In genomic region chr6:47879049-47879716, GRCm38 (mm10) we compare ENCODE assay signal across 8 mouse cellular contexts. TPM values are rescaled to one million over a fixed set of nuclear protein-coding genes. Genes with fewer than 3 reads are reported as not detected.
DNase-seq lines count a peak whose midpoint lies in the region; ATAC-seq lines count a peak whose summit lies in the region.

No protein-coding gene starts in this region.

- no peak for DNase-seq in forebrain, embryonic 11.5 days (ENCODE audit: low spot score)
- DNase-seq in testis, postnatal 14 days (ENCODE audit: low spot score): no peak
- no peak for DNase-seq in kidney, postnatal 10 days

- WGBS in forebrain, embryonic 11.5 days: 67% methylated on average over 4 of the region's 4 CpGs
- 75% methylated on average over 4 of the region's 4 CpGs for WGBS in limb, embryonic 13.5 days
- 56% methylated on average over 4 of the region's 4 CpGs for WGBS in stomach, embryonic 14.5 days

- H3K9me3 ChIP-seq in megakaryocyte, embryonic 14.5 days: no peaks in the 10 kb centered on the region
- H3K9me3 ChIP-seq in forebrain, embryonic 11.5 days (ENCODE audit: control insufficient read depth, low read length): no peaks in the 10 kb centered on the region
- no peaks in the 10 kb centered on the region for H3K9me3 ChIP-seq in limb, embryonic 13.5 days
- H3K9me3 ChIP-seq in stomach, embryonic 14.5 days (ENCODE audit: control insufficient read depth, low read depth, low read length): no peaks in the 10 kb centered on the region

- ATAC-seq in megakaryocyte, adult 5-6 weeks (ENCODE audit: poor library complexity, severe bottlenecking): no peak
- no peak for ATAC-seq in forebrain, embryonic 11.5 days (replicated peaks; ENCODE audit: low FRiP score)
- no peak for ATAC-seq in limb, embryonic 13.5 days (ENCODE audit: low FRiP score, low read depth)
- no peak for ATAC-seq in stomach, embryonic 14.5 days (ENCODE audit: insufficient number of reproducible peaks, insufficient read depth, low FRiP score, low read depth)
- no peak for ATAC-seq in erythroid progenitor cell, adult 5-6 weeks (replicated peaks; ENCODE audit: low FRiP score, poor library complexity, severe bottlenecking)

- H3K27ac ChIP-seq in forebrain, embryonic 11.5 days (ENCODE audit: low read depth, low read length): no peak overlapping the region
- H3K27ac ChIP-seq in limb, embryonic 13.5 days: no peak overlapping the region; the same call in 1 of the 2 replicates
- no peak overlapping the region for H3K27ac ChIP-seq in stomach, embryonic 14.5 days (ENCODE audit: low read length)

- peak overlapping the region; percentile 96 for H3K4me3 ChIP-seq in megakaryocyte, embryonic 14.5 days (replicated peaks)
- H3K4me3 ChIP-seq in forebrain, embryonic 11.5 days (ENCODE audit: low read depth, low read length): peak overlapping the region; percentile 96
- H3K4me3 ChIP-seq in limb, embryonic 13.5 days: peak overlapping the region; percentile 95
- peak overlapping the region; percentile 81 for H3K4me3 ChIP-seq in stomach, embryonic 14.5 days (ENCODE audit: low read depth, low read length)

- H3K36me3 ChIP-seq in megakaryocyte, embryonic 14.5 days (replicated peaks; ENCODE audit: low read length): peaks cover 45% of the 10 kb centered on the region
- peaks cover 3% of the 10 kb centered on the region; the same call in 1 of the 2 replicates for H3K36me3 ChIP-seq in forebrain, embryonic 11.5 days (ENCODE audit: control insufficient read depth, insufficient read depth, low read length)
- H3K36me3 ChIP-seq in limb, embryonic 13.5 days: peaks cover 49% of the 10 kb centered on the region
- H3K36me3 ChIP-seq in stomach, embryonic 14.5 days (ENCODE audit: control insufficient read depth, insufficient read depth, low read length): peaks cover 39% of the 10 kb centered on the region

- H3K27me3 ChIP-seq in megakaryocyte, embryonic 14.5 days (replicated peaks): no peaks in the 10 kb centered on the region
- no peaks in the 10 kb centered on the region for H3K27me3 ChIP-seq in forebrain, embryonic 11.5 days (ENCODE audit: control insufficient read depth, insufficient read depth, low read length)
- no peaks in the 10 kb centered on the region for H3K27me3 ChIP-seq in limb, embryonic 13.5 days
- H3K27me3 ChIP-seq in stomach, embryonic 14.5 days (ENCODE audit: control insufficient read depth, insufficient read depth, low read length): no peaks in the 10 kb centered on the region

- H3K4me1 ChIP-seq in megakaryocyte, embryonic 14.5 days: peaks cover 24% of the 10 kb centered on the region
- H3K4me1 ChIP-seq in forebrain, embryonic 11.5 days (replicated peaks; ENCODE audit: control insufficient read depth, insufficient read depth, low read length): peaks cover 10% of the 10 kb centered on the region
- peaks cover 18% of the 10 kb centered on the region for H3K4me1 ChIP-seq in limb, embryonic 13.5 days
- peaks cover 14% of the 10 kb centered on the region for H3K4me1 ChIP-seq in stomach, embryonic 14.5 days (ENCODE audit: control insufficient read depth, insufficient read depth, low read length)

- H3K4me2 ChIP-seq in forebrain, embryonic 11.5 days (ENCODE audit: low read depth, low read length, severe bottlenecking): peak overlapping the region; percentile 92
- H3K4me2 ChIP-seq in limb, embryonic 13.5 days (replicated peaks): peak overlapping the region; percentile 94
- peak overlapping the region; percentile 86 for H3K4me2 ChIP-seq in stomach, embryonic 14.5 days (replicated peaks; ENCODE audit: low read depth, low read length)

- peak overlapping the region; percentile 96 for H3K9ac ChIP-seq in forebrain, embryonic 11.5 days (ENCODE audit: low read length)
- peak overlapping the region; percentile 98 for H3K9ac ChIP-seq in limb, embryonic 13.5 days
- H3K9ac ChIP-seq in stomach, embryonic 14.5 days (replicated peaks; ENCODE audit: low read depth, low read length): peak overlapping the region; percentile 77

RNA-seq across cellular contexts. Expression of gene Zfp282, which starts 2.2 kb away (rescaled TPM):
- polyA plus RNA-seq in megakaryocyte, embryonic 14.5 days (2012; ENCODE audit: insufficient read depth, low replicate concordance): 6.7 and 17.1 TPM in 2 replicates
- 4.6 and 5.3 TPM in 2 replicates for total RNA-seq in megakaryocyte, adult 5-6 weeks (2015)
- total RNA-seq in megakaryocyte, adult 5-6 weeks (2017): 8.4 and 10.7 TPM in 2 replicates
- polyA plus RNA-seq in forebrain, embryonic 11.5 days (2014; fragmentation: Nextera tagmentation; extraction: Ambion mirVana): 17.8 and 19.4 TPM in 2 replicates
- 21.6 and 22.4 TPM in 2 replicates for polyA plus RNA-seq in limb, embryonic 13.5 days (2015; fragmentation: Nextera tagmentation; extraction: Ambion mirVana)
- polyA plus RNA-seq in stomach, embryonic 14.5 days (2014; fragmentation: Nextera tagmentation; extraction: Ambion mirVana): 13.4 and 13.8 TPM in 2 replicates
- 1.3 and 1.8 TPM in 2 replicates for total RNA-seq in erythroid progenitor cell, adult 5-6 weeks (2015; ENCODE audit: low replicate concordance)
- total RNA-seq in erythroid progenitor cell, adult 5-6 weeks (2017; ENCODE audit: low replicate concordance): 2.0 and 3.5 TPM in 2 replicates

RNA-seq across cellular contexts. Expression of gene Zfp212, which starts 41.1 kb away (rescaled TPM):
- 5.4 and 5.7 TPM in 2 replicates for polyA plus RNA-seq in megakaryocyte, embryonic 14.5 days (2012; ENCODE audit: insufficient read depth, low replicate concordance)
- 7.1 and 8.8 TPM in 2 replicates for total RNA-seq in megakaryocyte, adult 5-6 weeks (2015)
- total RNA-seq in megakaryocyte, adult 5-6 weeks (2017): 7.2 and 9.1 TPM in 2 replicates
- 15.9 and 17.5 TPM in 2 replicates for polyA plus RNA-seq in forebrain, embryonic 11.5 days (2014; fragmentation: Nextera tagmentation; extraction: Ambion mirVana)
- polyA plus RNA-seq in limb, embryonic 13.5 days (2015; fragmentation: Nextera tagmentation; extraction: Ambion mirVana): 21.4 and 23.2 TPM in 2 replicates
- polyA plus RNA-seq in stomach, embryonic 14.5 days (2014; fragmentation: Nextera tagmentation; extraction: Ambion mirVana): 13.3 and 13.8 TPM in 2 replicates
- 12.6 and 13.7 TPM in 2 replicates for total RNA-seq in erythroid progenitor cell, adult 5-6 weeks (2015; ENCODE audit: low replicate concordance)
- total RNA-seq in erythroid progenitor cell, adult 5-6 weeks (2017; ENCODE audit: low replicate concordance): 11.0 and 15.7 TPM in 2 replicates

RNA-seq across cellular contexts. Expression of gene Zfp398, which starts 43.7 kb away (rescaled TPM):
- 0.58 and 1.5 TPM in 2 replicates for polyA plus RNA-seq in megakaryocyte, embryonic 14.5 days (2012; ENCODE audit: insufficient read depth, low replicate concordance)
- total RNA-seq in megakaryocyte, adult 5-6 weeks (2015): 10.1 and 10.4 TPM in 2 replicates
- 10.5 and 15.6 TPM in 2 replicates for total RNA-seq in megakaryocyte, adult 5-6 weeks (2017)
- 9.2 and 11.3 TPM in 2 replicates for polyA plus RNA-seq in forebrain, embryonic 11.5 days (2014; fragmentation: Nextera tagmentation; extraction: Ambion mirVana)
- 12.4 and 12.6 TPM in 2 replicates for polyA plus RNA-seq in limb, embryonic 13.5 days (2015; fragmentation: Nextera tagmentation; extraction: Ambion mirVana)
- polyA plus RNA-seq in stomach, embryonic 14.5 days (2014; fragmentation: Nextera tagmentation; extraction: Ambion mirVana): 11.6 and 13.4 TPM in 2 replicates
- total RNA-seq in erythroid progenitor cell, adult 5-6 weeks (2015; ENCODE audit: low replicate concordance): 1.1 and 4.2 TPM in 2 replicates
- 1.6 and 2.1 TPM in 2 replicates for total RNA-seq in erythroid progenitor cell, adult 5-6 weeks (2017; ENCODE audit: low replicate concordance)

RNA-seq across cellular contexts. Expression of gene Zfp786, which starts 48.5 kb away (rescaled TPM):
- polyA plus RNA-seq in megakaryocyte, embryonic 14.5 days (2012; ENCODE audit: insufficient read depth, low replicate concordance): not detected in 2 replicates
- total RNA-seq in megakaryocyte, adult 5-6 weeks (2015): 0.05 TPM in 1 of 2 replicates, not detected in the other
- not detected in 2 replicates for total RNA-seq in megakaryocyte, adult 5-6 weeks (2017)
- 7.3 and 7.6 TPM in 2 replicates for polyA plus RNA-seq in forebrain, embryonic 11.5 days (2014; fragmentation: Nextera tagmentation; extraction: Ambion mirVana)
- polyA plus RNA-seq in limb, embryonic 13.5 days (2015; fragmentation: Nextera tagmentation; extraction: Ambion mirVana): 5.6 and 6.1 TPM in 2 replicates
- polyA plus RNA-seq in stomach, embryonic 14.5 days (2014; fragmentation: Nextera tagmentation; extraction: Ambion mirVana): 3.5 and 3.8 TPM in 2 replicates
- not detected in 2 replicates for total RNA-seq in erythroid progenitor cell, adult 5-6 weeks (2015; ENCODE audit: low replicate concordance)
- not detected in 2 replicates for total RNA-seq in erythroid progenitor cell, adult 5-6 weeks (2017; ENCODE audit: low replicate concordance)
